Mouse (Mus musculus): ENCODE measurements around the gene Insl6. TPM values are rescaled to one million over a fixed set of nuclear protein-coding genes. Genes with fewer than 3 reads are reported as not detected.
A peak's percentile ranks its signal among the peaks of the same experiment; 100 is the strongest.

The Insl6 gene
- polyA plus RNA-seq, 1 experiment: 1.5 TPM

- Histone ChIP-seq H3K27ac (ENCODE audit: insufficient read depth, low read length) (no peak overlapping the region), H3K36me3 (ENCODE audit: control insufficient read depth, insufficient read depth, low read length) (peaks cover 11% of the 10 kb centered on the region; the same call in 1 of the 2 replicates), H3K4me3 (ENCODE audit: extremely low read depth, insufficient read depth, insufficient read length) (no peak overlapping the region), H3K4me1 (ENCODE audit: control insufficient read depth, insufficient read depth, insufficient read length) (peaks cover 5% of the 10 kb centered on the region), H3K27me3 (ENCODE audit: control insufficient read depth, insufficient read depth, low read length) (no peaks in the 10 kb centered on the region)
- no peak for DNase-seq (ENCODE audit: low read depth in 1 of 2, low spot score in 2 of 2)
- WGBS: 76% methylated on average over 7 of the region's 7 CpGs
- no peak for TF ChIP-seq POLR2A (IDR thresholded peaks at IDR 0.05; ENCODE audit: low read depth, low read length)
- no peak for TF ChIP-seq CTCF (IDR thresholded peaks at IDR 0.05; ENCODE audit: extremely low read depth, insufficient read depth, insufficient read length, insufficient replicate concordance)
Measured at GRCm38 (mm10) chr19:29370545-29371283, 45.6 kb upstream of the Insl6 start.

GRCm38 (mm10) chr19:29370112-29370511 is 45.0 kb upstream of the Insl6 start:
- peaks cover 5% of the 10 kb centered on the region for H3K4me1 ChIP-seq (ENCODE audit: control insufficient read depth, insufficient read depth, insufficient read length)
- 65% methylated on average over 12 of the region's 12 CpGs for WGBS

DNA sequence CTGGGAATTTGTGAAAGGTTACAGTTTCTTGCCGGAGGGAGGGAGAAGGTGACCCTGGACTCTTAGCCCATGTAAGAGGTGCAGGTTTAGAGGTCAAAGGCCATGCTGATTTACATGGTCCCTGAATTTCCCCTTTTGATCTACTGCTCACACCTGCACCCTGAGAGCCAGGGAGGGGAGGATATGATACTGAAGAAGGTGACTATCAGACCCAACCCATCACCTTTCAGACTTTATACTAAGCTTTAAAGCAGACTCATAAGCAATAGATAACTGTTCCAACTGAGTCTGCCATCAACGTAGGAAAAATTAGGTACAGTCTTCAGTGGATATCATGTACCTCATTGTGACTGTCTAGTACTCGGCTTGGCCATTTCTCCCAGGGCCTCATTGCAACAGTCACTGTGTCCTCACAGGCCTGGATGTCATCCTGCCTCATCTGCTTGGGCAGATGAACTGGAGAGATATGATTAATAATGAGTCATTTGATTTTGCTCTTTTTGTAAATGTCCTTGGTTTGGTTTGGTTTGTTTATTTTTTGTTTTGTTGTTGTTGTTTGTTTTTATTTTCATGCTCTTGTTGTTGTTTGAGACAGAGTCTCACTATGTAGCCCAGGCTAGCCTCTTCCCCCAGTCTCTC is 43.6 kb upstream of the Insl6 start:
- Histone ChIP-seq H3K36me3 (ENCODE audit: control insufficient read depth, insufficient read depth, low read length) (peaks cover 2% of the 10 kb centered on the region; the same call in 1 of the 2 replicates), H3K4me1 (ENCODE audit: control insufficient read depth, insufficient read depth, insufficient read length) (peaks cover 9% of the 10 kb centered on the region), H3K27ac (ENCODE audit: insufficient read depth, low read length) (peak overlapping the region; percentile 60; the same call in 1 of the 2 replicates), H3K4me3 (ENCODE audit: extremely low read depth, insufficient read depth, insufficient read length) (peak overlapping the region; percentile 40; the same call in 1 of the 2 replicates), H3K27me3 (ENCODE audit: control insufficient read depth, insufficient read depth, low read length) (no peaks in the 10 kb centered on the region)
- no peak for DNase-seq (ENCODE audit: low read depth in 1 of 2, low spot score in 2 of 2)
- TF ChIP-seq POLR2A (IDR thresholded peaks at IDR 0.05; ENCODE audit: low read depth, low read length) (no peak), CTCF (IDR thresholded peaks at IDR 0.05; ENCODE audit: extremely low read depth, insufficient read depth, insufficient read length, insufficient replicate concordance) (no peak)
- 37% methylated on average over 3 of the region's 3 CpGs for WGBS

More at GRCm38 (mm10) chr19:29370112-29370511, 45.0 kb upstream of the Insl6 start:
- Histone ChIP-seq H3K27me3 (ENCODE audit: control insufficient read depth, insufficient read depth, low read length) (no peaks in the 10 kb centered on the region), H3K4me3 (ENCODE audit: extremely low read depth, insufficient read depth, insufficient read length) (no peak overlapping the region), H3K27ac (ENCODE audit: insufficient read depth, low read length) (no peak overlapping the region), H3K36me3 (ENCODE audit: control insufficient read depth, insufficient read depth, low read length) (peaks cover 8% of the 10 kb centered on the region; the same call in 1 of the 2 replicates)
- DNase-seq (ENCODE audit: low read depth in 1 of 2, low spot score in 2 of 2): no peak
- TF ChIP-seq CTCF (IDR thresholded peaks at IDR 0.05; ENCODE audit: extremely low read depth, insufficient read depth, insufficient read length, insufficient replicate concordance): no peak
- TF ChIP-seq POLR2A (IDR thresholded peaks at IDR 0.05; ENCODE audit: low read depth, low read length): no peak

- H3K36me3 ChIP-seq (ENCODE audit: control insufficient read depth, insufficient read depth, low read length): no peaks in the 10 kb centered on the region
- H3K27ac ChIP-seq (ENCODE audit: insufficient read depth, low read length): no peak overlapping the region
- no peak for TF ChIP-seq POLR2A (IDR thresholded peaks at IDR 0.05; ENCODE audit: low read depth, low read length)
- TF ChIP-seq CTCF (IDR thresholded peaks at IDR 0.05; ENCODE audit: extremely low read depth, insufficient read depth, insufficient read length, insufficient replicate concordance): no peak
- H3K27me3 ChIP-seq (ENCODE audit: control insufficient read depth, insufficient read depth, low read length): no peaks in the 10 kb centered on the region
- DNase-seq (ENCODE audit: low read depth in 1 of 2, low spot score in 2 of 2): no peak
- peaks cover 9% of the 10 kb centered on the region for H3K4me1 ChIP-seq (ENCODE audit: control insufficient read depth, insufficient read depth, insufficient read length)
- 63% methylated on average over 2 of the region's 2 CpGs for WGBS
- 0 out of 2 replicates have a peak overlapping the region, but pooled peaks have one; percentile 27 for H3K4me3 ChIP-seq (ENCODE audit: extremely low read depth, insufficient read depth, insufficient read length)
Measured at GRCm38 (mm10) chr19:29368041-29368440, 42.9 kb upstream of the Insl6 start.

- WGBS: under 1% methylated on average over 26 of the region's 26 CpGs
- Histone ChIP-seq H3K4me3 (ENCODE audit: extremely low read depth, insufficient read depth, insufficient read length) (peak within 1 kb of the TSS; percentile 74), H3K27me3 (ENCODE audit: control insufficient read depth, insufficient read depth, low read length) (no peaks in the 10 kb centered on the region), H3K36me3 (ENCODE audit: control insufficient read depth, insufficient read depth, low read length) (no peaks in the 10 kb centered on the region), H3K4me1 (ENCODE audit: control insufficient read depth, insufficient read depth, insufficient read length) (peaks cover 9% of the 10 kb centered on the region), H3K27ac (ENCODE audit: insufficient read depth, low read length) (peak within 1 kb of the TSS; percentile 94)
- peak; percentile 90 to 91 for DNase-seq (ENCODE audit: low read depth in 1 of 2, low spot score in 2 of 2)
- TF ChIP-seq POLR2A (IDR thresholded peaks at IDR 0.05; ENCODE audit: low read depth, low read length) (peak; percentile 91), CTCF (IDR thresholded peaks at IDR 0.05; ENCODE audit: extremely low read depth, insufficient read depth, insufficient read length, insufficient replicate concordance) (no peak)
Measured at GRCm38 (mm10) chr19:29366969-29367622, 41.9 kb upstream of the Insl6 start, which contains the start of the genes Plgrkt and Cd274. Gene Plgrkt (minus strand): TSS chr19:29367390. Gene Cd274 (plus strand): TSS chr19:29367455.

GRCm38 (mm10) chr19:29366226-29366968 is 41.2 kb upstream of the Insl6 start:
- 7% methylated on average over 20 of the region's 20 CpGs for WGBS
- peak overlapping the region; percentile 77 for H3K27ac ChIP-seq (ENCODE audit: insufficient read depth, low read length)
- no peak for DNase-seq (ENCODE audit: low read depth in 1 of 2, low spot score in 2 of 2)

More at GRCm38 (mm10) chr19:29366226-29366968, 41.2 kb upstream of the Insl6 start:
- peak overlapping the region; percentile 74 for H3K4me3 ChIP-seq (ENCODE audit: extremely low read depth, insufficient read depth, insufficient read length)
- no peaks in the 10 kb centered on the region for H3K27me3 ChIP-seq (ENCODE audit: control insufficient read depth, insufficient read depth, low read length)
- no peaks in the 10 kb centered on the region for H3K36me3 ChIP-seq (ENCODE audit: control insufficient read depth, insufficient read depth, low read length)
- TF ChIP-seq POLR2A (IDR thresholded peaks at IDR 0.05; ENCODE audit: low read depth, low read length): no peak
- no peak for TF ChIP-seq CTCF (IDR thresholded peaks at IDR 0.05; ENCODE audit: extremely low read depth, insufficient read depth, insufficient read length, insufficient replicate concordance)
- peaks cover 9% of the 10 kb centered on the region for H3K4me1 ChIP-seq (ENCODE audit: control insufficient read depth, insufficient read depth, insufficient read length)

Data from spleen, adult 2 months (tissue).